Comparison of ENCODE assay signal across 25 mouse cellular contexts in genomic region chr5:85793148-85793547, GRCm38 (mm10).
"Had no signal": no experiment of that assay in that cellular context is flagged by ENCODE, and none has a peak within 500 bp of the region (broad histone marks: within the 10 kb centered on the region; RNA-seq: fewer than 3 reads in every experiment).

No protein-coding gene starts in this region.

- H3K9ac ChIP-seq: heart, embryonic 12.5 days; hindbrain, embryonic 12.5 days; hindbrain, embryonic 14.5 days; kidney, embryonic 15.5 days; limb, embryonic 13.5 days; limb, embryonic 15.5 days had no signal

- H3K27me3 ChIP-seq: heart, embryonic 12.5 days; hindbrain, embryonic 12.5 days; kidney, embryonic 15.5 days; limb, embryonic 13.5 days; limb, embryonic 15.5 days had no signal

- H3K36me3 ChIP-seq: heart, embryonic 10.5 days; heart, embryonic 12.5 days; hindbrain, embryonic 10.5 days; hindbrain, embryonic 12.5 days; kidney, embryonic 15.5 days; limb, embryonic 13.5 days; limb, embryonic 15.5 days had no signal

- H3K4me1 ChIP-seq: heart, embryonic 12.5 days; hindbrain, embryonic 10.5 days; hindbrain, embryonic 12.5 days; kidney, embryonic 15.5 days; limb, embryonic 13.5 days; limb, embryonic 15.5 days had no signal

- DNase-seq: gastrocnemius, postnatal 10 days; gastrocnemius, postnatal 25 days; heart, adult 18-20 months; heart, postnatal 10 days; heart, postnatal 4 days; kidney, adult 11 months; kidney, adult 2 months; kidney, adult 9 months; kidney, postnatal 14 days; kidney, postnatal 36 days; layer of hippocampus, adult 9-11 months; layer of hippocampus, postnatal 36 days; left cerebral cortex, postnatal 4 days had no signal

- H3K4me2 ChIP-seq: heart, embryonic 12.5 days; hindbrain, embryonic 12.5 days; hindbrain, embryonic 14.5 days; kidney, embryonic 15.5 days; limb, embryonic 13.5 days; limb, embryonic 15.5 days had no signal

- H3K27ac ChIP-seq: heart, embryonic 10.5 days; hindbrain, embryonic 10.5 days; hindbrain, embryonic 12.5 days; hindbrain, embryonic 14.5 days; kidney, embryonic 15.5 days; kidney, postnatal 0 days; limb, embryonic 13.5 days; limb, embryonic 15.5 days had no signal

- ATAC-seq: hindbrain, embryonic 16.5 days; inflammation-experienced regulatory T-cells, adult 6 months; intestine, embryonic 16.5 days had no signal

- H3K9me3 ChIP-seq: heart, embryonic 10.5 days; heart, embryonic 12.5 days; hindbrain, embryonic 10.5 days; hindbrain, embryonic 12.5 days; kidney, embryonic 15.5 days; limb, embryonic 13.5 days; limb, embryonic 15.5 days had no signal

- H3K4me3 ChIP-seq: heart, embryonic 10.5 days; heart, embryonic 12.5 days; hindbrain, embryonic 10.5 days; hindbrain, embryonic 12.5 days; kidney, embryonic 15.5 days; limb, embryonic 13.5 days; limb, embryonic 15.5 days had no signal
